Mouse (Mus musculus): ENCODE measurements around the gene Smtn. TPM values are rescaled to one million over a fixed set of nuclear protein-coding genes. Genes with fewer than 3 reads are reported as not detected.

Gene Smtn
- polyA plus RNA-seq (2021; fragmentation: Nextera tagmentation) = 1.7 and 1.9 TPM in 2 replicates
- long read RNA-seq, experiment 1, partial matches to known transcripts = 2 of 11 reads
- long read RNA-seq, experiment 1, other reads (novel, unspliced or antisense) = 4 of 11 reads
- long read RNA-seq, experiment 2, partial matches to known transcripts = 1 of 2 reads
- long read RNA-seq, experiment 2, other reads (novel, unspliced or antisense) = 0 of 2 reads

DNA sequence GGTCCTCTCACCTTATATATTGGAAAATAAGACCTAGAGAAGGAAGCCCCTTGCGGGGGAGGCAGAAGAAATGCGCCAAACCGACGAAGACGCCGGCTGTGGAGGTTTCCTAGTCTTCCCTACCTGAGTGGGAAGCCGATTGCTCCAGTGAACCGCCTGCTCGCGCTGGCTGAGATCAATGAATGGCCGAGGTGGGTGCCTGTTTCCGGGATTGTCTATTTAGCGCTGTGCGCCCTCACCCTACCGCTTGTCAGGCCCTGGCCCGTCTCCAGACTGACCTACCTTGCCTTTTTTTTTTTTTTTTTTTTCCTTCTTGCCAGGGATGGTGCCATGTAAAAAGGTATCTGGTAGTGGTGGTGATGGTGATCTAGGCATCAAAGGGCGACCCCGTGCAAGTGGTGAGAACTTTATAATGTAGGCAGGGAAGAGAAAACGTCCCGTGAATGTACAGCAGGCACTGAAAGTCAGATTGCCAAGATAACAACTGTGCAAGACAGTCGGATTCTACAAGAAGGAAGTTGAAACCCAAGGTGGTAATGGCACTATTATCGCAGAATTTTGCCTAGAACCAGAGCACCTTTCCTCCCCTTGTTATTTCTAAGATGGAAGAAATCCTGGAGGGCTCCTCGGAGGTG is at the start of gene Smtn:
Gene Smtn, minus strand, starts transcription at position 162 of the 635 bp plus-strand sequence.

DNA sequence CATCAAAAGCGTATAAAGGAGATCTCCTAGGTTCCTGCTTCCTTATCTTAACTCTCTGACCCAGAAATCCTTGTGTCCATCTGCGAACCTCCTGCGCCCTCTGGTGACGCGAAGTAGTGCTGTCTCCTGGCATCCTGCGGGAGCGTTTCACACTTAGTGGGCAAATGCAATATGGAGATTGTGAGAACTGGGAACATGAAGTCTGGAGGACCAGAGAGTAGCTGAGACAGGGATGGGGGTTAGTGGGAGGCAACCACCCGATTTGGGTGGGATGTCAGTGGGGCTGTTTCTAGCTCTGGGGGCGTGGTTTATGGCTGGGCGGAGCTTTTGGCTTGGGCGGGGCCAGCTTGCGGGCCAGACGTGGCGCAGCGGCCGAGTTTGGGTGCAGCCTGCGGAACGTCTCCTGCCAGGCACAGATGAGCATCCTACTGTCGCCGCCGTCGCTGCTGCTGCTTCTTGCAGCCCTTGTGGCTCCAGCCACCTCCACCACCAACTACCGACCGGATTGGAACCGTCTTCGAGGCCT is 25.8 kb downstream of the Smtn start, which contains the start of gene Selenom:
Gene Selenom, plus strand, starts transcription at position 156 of the 526 bp plus-strand sequence.

DNA sequence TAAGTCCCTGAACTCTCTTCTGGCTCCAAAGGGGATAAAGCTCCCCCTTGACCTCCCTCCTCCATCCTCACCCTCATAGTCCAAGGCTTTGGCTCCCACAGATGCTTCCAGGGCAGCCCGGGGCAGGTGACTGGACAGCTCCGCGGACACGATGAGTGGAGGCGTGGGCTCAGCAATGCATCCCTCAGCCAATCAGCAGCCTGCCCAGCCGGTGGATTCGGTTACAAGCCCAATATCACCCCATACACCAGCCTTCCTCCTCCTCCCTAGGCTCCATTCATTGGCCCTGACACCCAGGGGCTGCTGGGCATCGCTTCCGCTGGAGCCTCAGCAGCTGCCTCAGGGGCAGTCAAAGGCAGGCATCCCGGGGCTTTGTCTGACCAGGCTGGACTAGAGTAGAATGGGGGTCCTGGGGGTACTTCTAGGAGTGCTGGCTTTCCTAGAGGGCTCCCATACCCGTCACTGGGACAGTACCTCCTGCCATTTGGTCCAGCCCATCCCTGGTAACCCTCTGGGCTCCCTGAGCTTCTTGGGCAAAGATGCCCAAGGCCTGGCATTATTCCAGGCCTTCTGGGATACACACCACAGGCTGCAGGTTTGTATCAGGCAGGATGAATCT is 52.4 kb downstream of the Smtn start, which contains the start of gene Pla2g3:
Gene Pla2g3, plus strand, starts transcription at position 333 of the 619 bp plus-strand sequence.

Other genes starting within 250 kb of the Smtn start
- gene Pik3ip1, start 210.2 kb downstream of the Smtn start, polyA plus RNA-seq (2021; fragmentation: Nextera tagmentation) = 29.7 and 39.9 TPM in 2 replicates
- 25.6 and 32.3 TPM in 2 replicates for gene Limk2, start 131.4 kb downstream of the Smtn start, polyA plus RNA-seq (2021; fragmentation: Nextera tagmentation)
- gene Rnf185, start 88.2 kb downstream of the Smtn start, polyA plus RNA-seq (2021; fragmentation: Nextera tagmentation) = 19.2 and 20.9 TPM in 2 replicates
- 0.73 and 0.81 TPM in 2 replicates for gene Pla2g3, start 52.3 kb downstream of the Smtn start, polyA plus RNA-seq (2021; fragmentation: Nextera tagmentation)
- 13.9 and 20.3 TPM in 2 replicates for gene Inpp5j, start 35.8 kb downstream of the Smtn start, polyA plus RNA-seq (2021; fragmentation: Nextera tagmentation)
- 379 and 433 TPM in 2 replicates for gene Selenom, start 25.9 kb downstream of the Smtn start, polyA plus RNA-seq (2021; fragmentation: Nextera tagmentation)
- 3.9 and 5.5 TPM in 2 replicates for gene Morc2a, start 108.6 kb upstream of the Smtn start, polyA plus RNA-seq (2021; fragmentation: Nextera tagmentation)

Data from left cerebral cortex, adult 6 months (tissue).